Mouse (Mus musculus) stomach, embryonic 14.5 days (tissue): ENCODE measurements around the gene Cfp. TPM values are rescaled to one million over a fixed set of nuclear protein-coding genes. Genes with fewer than 3 reads are reported as not detected.

Source experiments
- polyA plus RNA-seq: library from polyadenylated mRNA; unstranded; fragments of >200 nt; fragmentation: Nextera tagmentation; extraction: Ambion mirVana; gene quantifications from 2 replicates; pipeline ENCODE4 v1.2.1, GENCODE M21; 2014

The Cfp gene
- polyA plus RNA-seq, 1 experiment from 2014 or later: 5.3 TPM

Other genes with a start within 250 kb of the Cfp start
- gene Cdk16, start 243.6 kb downstream of the Cfp start, polyA plus RNA-seq: 74.2 and 79.8 TPM in 2 replicates
- gene Usp11, start 227.6 kb downstream of the Cfp start, polyA plus RNA-seq: 34.0 and 38.6 TPM in 2 replicates
- 104 and 105 TPM in 2 replicates for gene Araf, start 133.7 kb downstream of the Cfp start, polyA plus RNA-seq
- gene Timp1, start 61.4 kb downstream of the Cfp start, polyA plus RNA-seq: 33.9 and 35.8 TPM in 2 replicates
- 2.3 and 2.8 TPM in 2 replicates for gene Syn1, start 10.6 kb downstream of the Cfp start, polyA plus RNA-seq
- 8.1 and 8.3 TPM in 2 replicates for gene Elk1, start 19.1 kb upstream of the Cfp start, polyA plus RNA-seq
- 46.1 and 49.8 TPM in 2 replicates for gene Uxt, start 30.5 kb upstream of the Cfp start, polyA plus RNA-seq
- gene Zfp182, start 130.8 kb upstream of the Cfp start, polyA plus RNA-seq: 8.5 and 8.7 TPM in 2 replicates
- not detected in 2 replicates for gene Spaca5, start 136.9 kb upstream of the Cfp start, polyA plus RNA-seq
- 2.1 and 3.0 TPM in 2 replicates for gene Zfp300, start 158.0 kb upstream of the Cfp start, polyA plus RNA-seq
- gene Ssxa1, start 184.3 kb upstream of the Cfp start, polyA plus RNA-seq: not detected in 2 replicates
- not detected in 2 replicates for gene Gm21876, start 244.1 kb upstream of the Cfp start, polyA plus RNA-seq